16 mouse cellular contexts compared by ENCODE assay signal in the genomic region with DNA sequence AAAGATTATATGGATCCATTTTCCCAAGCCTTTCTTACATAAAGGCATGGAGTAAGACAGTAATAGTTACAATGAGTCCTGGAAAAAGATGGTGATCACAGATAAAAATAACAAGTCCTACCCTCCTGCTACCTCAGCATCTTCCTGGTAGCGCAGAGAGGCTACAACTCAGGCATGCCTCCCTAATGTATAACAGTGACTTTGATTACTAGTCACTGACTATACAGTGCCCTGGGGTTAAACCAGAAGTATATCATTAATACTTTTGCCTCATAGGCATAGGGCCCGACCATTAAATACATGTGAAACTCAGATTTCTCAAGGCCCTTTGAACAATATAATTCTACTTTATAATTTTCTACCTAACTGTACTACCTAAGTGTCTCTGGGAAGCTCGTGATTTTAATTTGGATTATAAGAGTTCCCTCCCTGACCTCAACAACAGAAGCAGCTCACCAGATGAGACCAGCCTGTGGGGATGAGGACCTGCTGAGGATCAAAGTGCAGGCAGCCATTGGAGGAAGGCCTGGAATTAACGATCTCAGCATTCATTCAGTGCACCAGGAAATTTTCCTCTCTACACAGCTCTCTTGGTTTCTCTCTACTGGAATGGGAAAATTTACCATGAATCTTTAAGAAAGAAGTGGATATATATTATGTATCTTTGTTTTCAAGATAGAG. TPM values are rescaled to one million over a fixed set of nuclear protein-coding genes. Genes with fewer than 3 reads are reported as not detected.
DNase-seq lines count a peak whose midpoint lies in the region; ATAC-seq lines count a peak whose summit lies in the region.
"Had no signal": no experiment of that assay in that cellular context is flagged by ENCODE, and none has a peak within 500 bp of the region (broad histone marks: within the 10 kb centered on the region; RNA-seq: fewer than 3 reads in every experiment).

No protein-coding gene starts in this region.

- peak overlapping the region; percentile 67; the same call in 1 of the 2 replicates for H3K27ac ChIP-seq in heart, embryonic 12.5 days (ENCODE audit: poor library complexity, severe bottlenecking)
- H3K27ac ChIP-seq in liver, embryonic 11.5 days (ENCODE audit: low read depth, low read length) = peak overlapping the region; percentile 90
- H3K27ac ChIP-seq in kidney, embryonic 16.5 days (ENCODE audit: low read length) = no peak overlapping the region; the same call in 1 of the 2 replicates
- H3K27ac ChIP-seq in liver, embryonic 15.5 days (replicated peaks) = peak overlapping the region; percentile 96
- H3K27ac ChIP-seq: intestine, embryonic 15.5 days; neural tube, embryonic 13.5 days had no signal

- DNase-seq in heart, postnatal 25 days (ENCODE audit: low spot score) = no peak
- no peak for DNase-seq in liver, embryonic 11.5 days (ENCODE audit: low spot score)
- no peak for DNase-seq in liver
- DNase-seq in layer of hippocampus, postnatal 14 days (ENCODE audit: low spot score in 2 of 2) = no peak
- no peak for DNase-seq in thymus, postnatal 14 days
- DNase-seq: adrenal gland, postnatal 14 days; cerebellum, adult 8-10 months; gastrocnemius, postnatal 10 days; thymus, postnatal 4 days had no signal

- intact Hi-C loops in heart, postnatal 25 days (cut with DNase I) = no loop called here

- H3K36me3 ChIP-seq in heart, embryonic 12.5 days = peaks cover 6% of the 10 kb centered on the region
- H3K36me3 ChIP-seq in liver, embryonic 11.5 days (ENCODE audit: control insufficient read depth, insufficient read depth, low read length) = no peaks in the 10 kb centered on the region
- H3K36me3 ChIP-seq in kidney, embryonic 16.5 days (ENCODE audit: insufficient read depth, low read length) = peaks cover 6% of the 10 kb centered on the region; the same call in 1 of the 2 replicates
- H3K36me3 ChIP-seq in liver, embryonic 15.5 days (replicated peaks) = peaks cover 11% of the 10 kb centered on the region
- H3K36me3 ChIP-seq: intestine, embryonic 15.5 days; neural tube, embryonic 13.5 days had no signal

- H3K27me3 ChIP-seq in heart, embryonic 12.5 days (replicated peaks) = no peaks in the 10 kb centered on the region
- H3K27me3 ChIP-seq in liver, embryonic 11.5 days (replicated peaks; ENCODE audit: control insufficient read depth, insufficient read depth, low read length) = no peaks in the 10 kb centered on the region
- H3K27me3 ChIP-seq in kidney, embryonic 16.5 days (ENCODE audit: insufficient read depth, low read length) = no peaks in the 10 kb centered on the region
- no peaks in the 10 kb centered on the region for H3K27me3 ChIP-seq in liver, embryonic 15.5 days
- H3K27me3 ChIP-seq: intestine, embryonic 15.5 days; neural tube, embryonic 13.5 days; Patski had no signal

- no peak overlapping the region for H3K4me2 ChIP-seq in heart, embryonic 12.5 days
- H3K4me2 ChIP-seq in liver, embryonic 11.5 days = peak overlapping the region; percentile 18; the same call in 1 of the 2 replicates
- H3K4me2 ChIP-seq in kidney, embryonic 16.5 days (replicated peaks; ENCODE audit: low read depth, low read length) = no peak overlapping the region
- H3K4me2 ChIP-seq in liver, embryonic 15.5 days = peak overlapping the region; percentile 43
- H3K4me2 ChIP-seq: intestine, embryonic 15.5 days; neural tube, embryonic 13.5 days had no signal

- no peaks in the 10 kb centered on the region for H3K9me3 ChIP-seq in heart, embryonic 12.5 days (replicated peaks)
- no peaks in the 10 kb centered on the region for H3K9me3 ChIP-seq in liver, embryonic 11.5 days (ENCODE audit: control insufficient read depth, low read length)
- H3K9me3 ChIP-seq in kidney, embryonic 16.5 days (ENCODE audit: low read length) = no peaks in the 10 kb centered on the region
- no peaks in the 10 kb centered on the region for H3K9me3 ChIP-seq in liver, embryonic 15.5 days (replicated peaks)
- H3K9me3 ChIP-seq: intestine, embryonic 15.5 days; neural tube, embryonic 13.5 days had no signal

- no peak overlapping the region for H3K4me3 ChIP-seq in heart, embryonic 12.5 days
- no peak overlapping the region for H3K4me3 ChIP-seq in liver, embryonic 11.5 days (ENCODE audit: low read depth, low read length)
- H3K4me3 ChIP-seq in kidney, embryonic 16.5 days (ENCODE audit: low read length) = no peak overlapping the region
- no peak overlapping the region for H3K4me3 ChIP-seq in liver, embryonic 15.5 days (replicated peaks)
- H3K4me3 ChIP-seq: intestine, embryonic 15.5 days; neural tube, embryonic 13.5 days had no signal

- no peak overlapping the region for H3K9ac ChIP-seq in heart, embryonic 12.5 days
- H3K9ac ChIP-seq in liver, embryonic 11.5 days (ENCODE audit: low read depth, low read length) = no peak overlapping the region; the same call in 1 of the 2 replicates
- H3K9ac ChIP-seq in kidney, embryonic 16.5 days (replicated peaks; ENCODE audit: low read length) = no peak overlapping the region
- peak overlapping the region; percentile 50; the same call in 1 of the 2 replicates for H3K9ac ChIP-seq in liver, embryonic 15.5 days
- H3K9ac ChIP-seq: intestine, embryonic 15.5 days; neural tube, embryonic 13.5 days had no signal

- H3K4me1 ChIP-seq in heart, embryonic 12.5 days (replicated peaks) = peaks cover 6% of the 10 kb centered on the region; the same call in 1 of the 2 replicates
- peaks cover 9% of the 10 kb centered on the region; the same call in 1 of the 2 replicates for H3K4me1 ChIP-seq in liver, embryonic 11.5 days (replicated peaks; ENCODE audit: control insufficient read depth, insufficient read depth, low read length)
- 0 out of 2 replicates have a peak, but pooled peaks cover 3% of the 10 kb centered on the region for H3K4me1 ChIP-seq in kidney, embryonic 16.5 days (ENCODE audit: insufficient read depth, low read length)
- H3K4me1 ChIP-seq in liver, embryonic 15.5 days (replicated peaks) = peaks cover 43% of the 10 kb centered on the region
- H3K4me1 ChIP-seq: intestine, embryonic 15.5 days; neural tube, embryonic 13.5 days had no signal

- ATAC-seq in heart, embryonic 12.5 days (ENCODE audit: insufficient number of reproducible peaks, low FRiP score) = no peak
- ATAC-seq in liver, embryonic 11.5 days (replicated peaks; ENCODE audit: low FRiP score) = no peak
- peak; percentile 70 for ATAC-seq in kidney, embryonic 16.5 days (ENCODE audit: low FRiP score, low TSS enrichment)
- ATAC-seq in liver, embryonic 15.5 days (ENCODE audit: insufficient read depth) = no peak
- ATAC-seq: activated CD4-positive, CD25-positive, alpha-beta regulatory T cell, adult 4 months; Patski had no signal

- WGBS in heart, embryonic 12.5 days = 84% methylated on average over 4 of the region's 4 CpGs
- 82% methylated on average over 4 of the region's 4 CpGs for WGBS in liver, embryonic 11.5 days
- WGBS in kidney, embryonic 16.5 days = 70% methylated on average over 4 of the region's 4 CpGs
- WGBS in liver, embryonic 15.5 days (ENCODE audit: insufficient replicate concordance) = 69% methylated on average over 4 of the region's 4 CpGs

RNA-seq across cellular contexts. Expression of a gene that starts 40.7 kb away (rescaled TPM):
- polyA plus RNA-seq in heart, embryonic 12.5 days (2016; fragmentation: Nextera tagmentation; extraction: Ambion mirVana) = 8.7 and 9.1 TPM in 2 replicates
- 1 to 10 TPM; 4.2 to 5.3 TPM for total RNA-seq in heart, postnatal 25 days (2021)
- 11.2 and 12.1 TPM in 2 replicates for polyA plus RNA-seq in liver, embryonic 11.5 days (2014; fragmentation: Nextera tagmentation; extraction: Ambion mirVana)
- 16.9 and 17.5 TPM in 2 replicates for polyA plus RNA-seq in kidney, embryonic 16.5 days (2015; fragmentation: Nextera tagmentation; extraction: Ambion mirVana)
- 10.2 and 12.2 TPM in 2 replicates for polyA plus RNA-seq in liver, embryonic 15.5 days (2015; fragmentation: Nextera tagmentation; extraction: Ambion mirVana)
- total RNA-seq in layer of hippocampus, postnatal 14 days (2021) = 100 to 1,000 TPM in 1 of 2 experiments, 10 to 100 TPM in 1; 92.7 to 102 TPM

Comparison
In these comparisons a context has a peak if more than half of its experiments do, and no peak if none do; other contexts are left out.
1. H3K4me2 ChIP-seq: peak in liver, embryonic 11.5 days (single experiment) and liver, embryonic 15.5 days (single experiment); none in heart, embryonic 12.5 days (single experiment) and kidney, embryonic 16.5 days (single experiment).